Mouse (Mus musculus): ENCODE data around the gene Krtap4-2. TPM values are rescaled to one million over a fixed set of nuclear protein-coding genes. Genes with fewer than 3 reads are reported as not detected.
A peak's percentile ranks its signal among the peaks of the same experiment; 100 is the strongest.
"Not testable (repeated sequence)": the region's sequence is repeated elsewhere in the genome, so short reads cannot be mapped to it uniquely, and the experiment has no call there.

Krtap4-2 gene
- total RNA-seq (2021): not detected
- long read RNA-seq, experiment 1: 0 reads
- long read RNA-seq, experiment 2: 0 reads

- intact Hi-C loops (cut with DNase I): no loop called here
- no peak for DNase-seq (ENCODE audit: low spot score in 2 of 2)
Observed at GRCm38 (mm10) chr11:99634653-99635134, at the start of gene Krtap4-2. Krtap4-2 (minus strand) TSS chr11:99635084.

- no peak for DNase-seq (ENCODE audit: low spot score in 2 of 2)
- intact Hi-C loops (cut with DNase I): no loop called here
Observed at GRCm38 (mm10) chr11:99683481-99683880, 48.6 kb upstream of the Krtap4-2 start.

GRCm38 (mm10) chr11:99665860-99666259, 31.0 kb upstream of the Krtap4-2 start, which contains the start of gene Krtap4-6:
Krtap4-6 (minus strand) TSS chr11:99665960.
- intact Hi-C loops (cut with DNase I): no loop called here
- DNase-seq (ENCODE audit: low spot score in 2 of 2): no peak

GRCm38 (mm10) chr11:99662802-99663201, 27.9 kb upstream of the Krtap4-2 start:
- intact Hi-C loops (cut with DNase I): no loop called here
- DNase-seq (ENCODE audit: low spot score in 2 of 2): no peak

- DNase-seq (ENCODE audit: low spot score in 2 of 2): no peak
- intact Hi-C loops (cut with DNase I): no loop called here
Observed at GRCm38 (mm10) chr11:99659256-99659655, 24.4 kb upstream of the Krtap4-2 start.

GRCm38 (mm10) chr11:99658467-99659010, 23.7 kb upstream of the Krtap4-2 start, which contains the start of gene Gm11563:
Gm11563 (minus strand) TSS chr11:99658960.
- DNase-seq (ENCODE audit: low spot score in 2 of 2); intact Hi-C loops (cut with DNase I): not testable (repeated sequence)

- intact Hi-C loops (cut with DNase I): no loop called here
- no peak for DNase-seq (ENCODE audit: low spot score in 2 of 2)
Observed at GRCm38 (mm10) chr11:99657051-99657450, 22.2 kb upstream of the Krtap4-2 start.

- no peak for DNase-seq (ENCODE audit: low spot score in 2 of 2)
- intact Hi-C loops (cut with DNase I): no loop called here
Observed at GRCm38 (mm10) chr11:99650136-99650535, 15.3 kb upstream of the Krtap4-2 start, which contains the start of gene Gm11555. Gm11555 (minus strand) TSS chr11:99650236.

GRCm38 (mm10) chr11:99646444-99646843, 11.6 kb upstream of the Krtap4-2 start:
- intact Hi-C loops (cut with DNase I): no loop called here
- peak in 1 of 2 experiments; percentile 15 for DNase-seq (ENCODE audit: low spot score in 2 of 2)

GRCm38 (mm10) chr11:99644351-99644750, 9.5 kb upstream of the Krtap4-2 start:
- DNase-seq (ENCODE audit: low spot score in 2 of 2): no peak
- intact Hi-C loops (cut with DNase I): no loop called here

- intact Hi-C loops (cut with DNase I); DNase-seq (ENCODE audit: low spot score in 2 of 2): not testable (repeated sequence)
Observed at GRCm38 (mm10) chr11:99643635-99644139, 8.8 kb upstream of the Krtap4-2 start, which contains the start of gene Krtap4-7. Krtap4-7 (minus strand) TSS chr11:99644089.

GRCm38 (mm10) chr11:99640926-99641325, 6.0 kb upstream of the Krtap4-2 start:
- intact Hi-C loops (cut with DNase I): no loop called here
- DNase-seq (ENCODE audit: low spot score in 2 of 2): no peak

- DNase-seq (ENCODE audit: low spot score in 2 of 2): peak; percentile 38 to 69
- intact Hi-C loops (cut with DNase I): no loop called here
Observed at GRCm38 (mm10) chr11:99637086-99637485, 2.2 kb upstream of the Krtap4-2 start.

- DNase-seq (ENCODE audit: low spot score in 2 of 2): peak; percentile 24 to 53
Observed at GRCm38 (mm10) chr11:99633293-99633692, 1.6 kb downstream of the Krtap4-2 start.

GRCm38 (mm10) chr11:99630890-99631289, 4.0 kb downstream of the Krtap4-2 start:
- intact Hi-C loops (cut with DNase I): no loop called here
- no peak for DNase-seq (ENCODE audit: low spot score in 2 of 2)

More at GRCm38 (mm10) chr11:99633293-99633692, 1.6 kb downstream of the Krtap4-2 start:
- intact Hi-C loops (cut with DNase I): no loop called here

GRCm38 (mm10) chr11:99628138-99628537, 6.7 kb downstream of the Krtap4-2 start, which contains the start of gene Krtap4-1:
Krtap4-1 (minus strand) TSS chr11:99628238.
- no peak for DNase-seq (ENCODE audit: low spot score in 2 of 2)
- intact Hi-C loops (cut with DNase I): no loop called here

GRCm38 (mm10) chr11:99620335-99620734, 14.5 kb downstream of the Krtap4-2 start, which contains the start of gene Gm11562:
Gm11562 (minus strand) TSS chr11:99620435.
- intact Hi-C loops (cut with DNase I): no loop called here
- no peak for DNase-seq (ENCODE audit: low spot score in 2 of 2)

- intact Hi-C loops (cut with DNase I): no loop called here
- no peak for DNase-seq (ENCODE audit: low spot score in 2 of 2)
Observed at GRCm38 (mm10) chr11:99614796-99615363, 20.0 kb downstream of the Krtap4-2 start, which contains the start of gene Krtap2-4. Krtap2-4 (minus strand) TSS chr11:99614846.

- intact Hi-C loops (cut with DNase I); DNase-seq (ENCODE audit: low spot score in 2 of 2): not testable (repeated sequence)
Observed at GRCm38 (mm10) chr11:99610089-99610488, 24.8 kb downstream of the Krtap4-2 start, which contains the start of gene Gm11937. Gm11937 (minus strand) TSS chr11:99610189.

GRCm38 (mm10) chr11:99609126-99609525, 25.8 kb downstream of the Krtap4-2 start:
- intact Hi-C loops (cut with DNase I): no loop called here

More at GRCm38 (mm10) chr11:99609126-99609525, 25.8 kb downstream of the Krtap4-2 start:
- DNase-seq (ENCODE audit: low spot score in 2 of 2): peak; percentile 43 to 45
